Mouse (Mus musculus): ENCODE measurements around the gene Gstt4.
A peak's percentile ranks its signal among the peaks of the same experiment; 100 is the strongest.

DNA sequence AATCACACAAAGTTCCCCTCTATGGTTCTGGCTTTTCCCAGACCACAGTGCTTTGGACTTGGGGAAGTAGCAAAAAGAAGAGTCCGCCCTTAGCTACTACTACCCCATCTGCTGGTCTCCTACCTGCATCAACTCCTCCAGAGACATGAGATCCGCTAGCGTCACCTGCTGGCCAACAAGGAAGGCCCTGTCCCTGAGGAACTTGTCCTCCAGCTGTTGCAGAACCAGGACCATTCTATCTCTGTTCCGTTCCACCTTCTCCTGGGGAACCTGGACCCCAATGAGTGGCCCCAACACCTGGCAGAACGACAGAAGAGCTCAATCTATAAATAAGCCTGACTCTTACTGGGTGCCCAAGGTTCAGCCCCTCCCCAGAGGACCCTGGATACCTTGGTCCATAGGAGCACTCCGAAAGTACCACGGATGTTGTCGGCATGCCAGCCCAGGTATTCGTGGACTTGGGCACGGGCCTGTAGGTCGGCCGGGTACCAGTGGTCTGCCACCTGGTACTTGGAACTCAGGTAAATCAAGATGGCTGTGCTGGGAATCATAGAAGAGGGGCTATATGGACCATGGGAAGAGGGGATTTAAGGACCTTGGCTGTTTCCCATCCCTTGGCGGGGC is 10.0 kb upstream of the Gstt4 start:
- TF ChIP-seq CTCF (IDR thresholded peaks at IDR 0.05; ENCODE audit: control insufficient read depth, insufficient read depth, low read length) (peak; percentile 84), POLR2A (IDR thresholded peaks at IDR 0.05; ENCODE audit: borderline replicate concordance, control insufficient read depth, low read depth, low read length) (no peak)
